Mouse (Mus musculus): ENCODE results near the gene Bmp15. TPM values are rescaled to one million over a fixed set of nuclear protein-coding genes. Genes with fewer than 3 reads are reported as not detected.

Gene Bmp15
- total and polyA plus RNA-seq, 3 experiments, result not detected

Other genes starting within 250 kb of the Bmp15 start
- not detected in 2 replicates for gene AU022751, start 237.3 kb downstream of the Bmp15 start, total RNA-seq (2012; rRNA removed)
- gene AU022751, start 237.3 kb downstream of the Bmp15 start, polyA plus RNA-seq (2012; ENCODE audit: insufficient read depth in 1 of 2, insufficient read length in 2 of 2, low read depth in 1 of 2, low replicate concordance in 2 of 2, missing spikeins in 1 of 2), result not detected
- gene Nudt10, start 147.7 kb downstream of the Bmp15 start, total RNA-seq (2012; rRNA removed), result not detected in 2 replicates
- not detected for gene Nudt10, start 147.7 kb downstream of the Bmp15 start, polyA plus RNA-seq (2012; ENCODE audit: insufficient read depth in 1 of 2, insufficient read length in 2 of 2, low read depth in 1 of 2, low replicate concordance in 2 of 2, missing spikeins in 1 of 2)
- not detected in 2 replicates for gene Shroom4, start 79.1 kb upstream of the Bmp15 start, total RNA-seq (2012; rRNA removed)
- not detected for gene Shroom4, start 79.1 kb upstream of the Bmp15 start, polyA plus RNA-seq (2012; ENCODE audit: insufficient read depth in 1 of 2, insufficient read length in 2 of 2, low read depth in 1 of 2, low replicate concordance in 2 of 2, missing spikeins in 1 of 2)